Mouse (Mus musculus): ENCODE measurements around the gene Gnai2.

- TF ChIP-seq CTCF (IDR thresholded peaks at IDR 0.05; ENCODE audit: low read depth, low read length) = no peak
- TF ChIP-seq TAL1 (conservative IDR thresholded peaks at IDR 0.05; ENCODE audit: low read depth, low read length) = no peak
- TF ChIP-seq GATA1 (IDR thresholded peaks at IDR 0.05; ENCODE audit: borderline replicate concordance, low read length) = no peak
- TF ChIP-seq GATA2 (IDR thresholded peaks at IDR 0.05; ENCODE audit: borderline replicate concordance, low read depth, low read length) = no peak
- no peak for TF ChIP-seq POLR2AphosphoS5 (IDR thresholded peaks at IDR 0.05; ENCODE audit: insufficient replicate concordance, low read depth, low read length)
These were observed 33.7 kb upstream of the Gnai2 start for GRCm38 (mm10) chr9:107668916-107669315.
